Mouse (Mus musculus): Measurements from ENCODE around the gene Crtc1. TPM values are rescaled to one million over a fixed set of nuclear protein-coding genes. Genes with fewer than 3 reads are reported as not detected.

The Crtc1 gene
- polyA plus RNA-seq, 2 experiments from 2014 or later = 7.1 to 8.4 TPM

DNA sequence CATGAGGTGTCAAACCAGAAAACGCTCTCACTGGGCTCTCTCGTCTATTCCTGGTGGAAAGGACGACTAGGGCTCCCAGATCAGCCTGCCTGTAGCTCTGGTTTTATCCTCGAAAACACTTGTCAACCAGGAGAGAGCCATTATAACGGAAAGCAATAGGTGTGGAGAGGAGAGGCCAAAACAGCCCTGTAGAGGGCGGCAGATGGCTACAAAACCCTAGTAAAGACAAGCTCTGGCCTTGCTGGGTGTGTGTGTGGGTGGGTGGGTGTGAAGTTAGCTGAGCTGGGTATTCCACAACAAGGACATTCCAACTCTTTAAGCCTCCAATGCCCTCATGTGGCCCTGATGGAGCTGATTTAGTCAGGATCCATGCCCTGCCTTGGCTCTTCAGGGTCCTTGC is 95.7 kb downstream of the Crtc1 start:
- ATAC-seq = peak; percentile 36

DNA sequence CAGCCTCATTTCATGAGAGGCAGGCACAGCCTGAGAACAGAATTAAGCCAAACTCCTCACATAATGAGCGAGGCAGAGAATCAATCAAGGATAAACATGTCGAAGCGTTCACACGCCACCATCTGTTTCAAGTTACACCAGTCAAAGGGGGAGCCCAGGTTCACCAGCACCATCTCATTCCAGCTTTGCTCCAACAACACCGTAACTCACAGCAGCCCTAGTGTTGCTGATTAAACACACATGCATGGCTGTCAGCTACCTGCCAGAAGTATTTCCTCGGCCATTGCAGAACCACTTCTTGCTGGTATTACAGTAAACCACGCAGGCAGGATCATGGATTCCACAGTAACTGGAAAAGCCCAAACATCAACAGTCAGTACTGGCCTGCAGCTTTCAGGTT is 96.3 kb downstream of the Crtc1 start:
- ATAC-seq = no peak

DNA sequence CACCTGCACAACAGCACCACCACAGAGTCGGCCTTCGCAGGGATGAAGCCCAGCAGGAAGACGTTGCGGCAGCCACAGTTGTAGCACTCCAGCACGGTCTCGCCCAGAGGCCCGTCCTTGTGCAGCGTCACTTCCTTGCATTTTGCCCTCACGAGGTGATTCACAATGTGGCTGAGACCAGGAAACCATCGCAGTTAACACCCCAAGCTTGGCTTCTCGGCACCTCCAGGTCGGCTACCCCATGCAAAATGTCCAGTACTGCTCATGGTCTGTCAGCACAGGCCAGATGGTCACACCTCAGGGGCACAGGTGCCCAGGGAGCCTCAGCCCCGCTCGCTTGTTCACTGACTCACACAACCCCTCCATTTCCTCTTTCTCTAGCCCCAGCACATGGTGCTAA is 97.4 kb downstream of the Crtc1 start:
- no peak for ATAC-seq

DNA sequence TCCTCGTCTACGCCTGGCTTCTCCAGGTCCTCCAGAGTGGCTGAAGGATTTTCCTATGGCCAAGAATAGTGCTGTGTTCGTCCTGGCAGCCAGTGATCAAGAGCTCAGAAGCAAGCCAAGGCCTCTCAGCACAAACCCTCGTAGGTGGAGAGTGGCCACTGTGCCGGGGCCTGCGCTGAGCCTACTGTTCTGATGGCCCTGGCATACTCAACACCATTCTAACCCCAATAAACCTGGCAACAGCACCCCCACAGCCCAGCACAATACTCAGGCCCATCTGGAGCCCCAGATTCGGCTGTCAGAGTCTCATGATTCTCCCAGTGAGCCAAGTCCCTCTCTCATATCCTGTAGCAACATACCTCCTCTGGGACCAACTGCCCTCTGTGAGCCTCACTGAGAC is 98.7 kb downstream of the Crtc1 start:
- no peak for ATAC-seq

DNA sequence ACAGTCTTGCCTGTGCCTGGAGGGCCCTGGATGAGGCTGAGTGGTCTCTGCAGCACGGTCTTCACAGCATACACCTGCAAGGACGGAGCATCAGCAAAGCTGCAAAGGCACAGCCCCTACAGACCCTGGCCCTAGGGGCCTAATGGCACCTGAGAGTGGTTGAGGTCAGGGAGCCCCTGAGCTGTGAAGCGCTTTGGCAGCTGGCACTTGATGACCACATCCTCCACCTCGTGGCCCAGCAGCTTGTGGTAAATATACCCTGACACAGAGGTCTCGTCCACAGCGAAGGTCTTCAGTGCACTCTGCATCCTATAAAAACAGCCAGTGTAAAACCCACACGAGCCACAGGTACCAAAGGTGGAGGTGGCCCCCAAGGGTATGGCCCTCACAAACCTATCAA is 100.4 kb downstream of the Crtc1 start:
- ATAC-seq = no peak

DNA sequence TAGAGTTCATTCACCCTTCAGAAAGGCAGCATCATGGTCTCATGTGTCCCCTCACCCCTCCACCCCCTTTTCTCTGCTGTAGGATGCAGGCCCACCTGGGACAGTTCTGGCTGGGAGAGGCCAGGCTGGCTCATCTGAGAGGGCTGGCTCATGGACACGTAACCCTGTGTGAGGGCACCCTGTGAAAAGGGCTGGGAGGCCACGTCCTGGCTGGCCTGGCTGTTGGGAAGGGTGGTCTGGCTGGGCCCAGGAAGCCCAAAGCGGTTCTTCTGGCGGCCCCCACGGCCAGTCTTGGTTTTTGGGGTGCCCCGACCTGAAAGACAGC is 106.5 kb downstream of the Crtc1 start:
- no peak for ATAC-seq

Other genes with a start within 250 kb of the Crtc1 start
- 1 to 10 TPM; 4.9 to 6.3 TPM for gene Slc25a42, start 227.3 kb downstream of the Crtc1 start, polyA plus RNA-seq (2017; shearing (Covaris generic))
- gene Sugp2, start 205.4 kb downstream of the Crtc1 start, polyA plus RNA-seq (2017; shearing (Covaris generic)) = 10 to 100 TPM; 18.7 to 23.3 TPM
- 1 to 10 TPM; 6.6 to 7.6 TPM for gene Armc6, start 205.1 kb downstream of the Crtc1 start, polyA plus RNA-seq (2017; shearing (Covaris generic))
- gene Homer3, start 156.8 kb downstream of the Crtc1 start, polyA plus RNA-seq (2017; shearing (Covaris generic)) = under 1 TPM in 1 of 2 experiments, not detected in 1; 0.66 TPM
- gene Ddx49, start 137.1 kb downstream of the Crtc1 start, polyA plus RNA-seq (2017; shearing (Covaris generic)) = 10 to 100 TPM; 44.3 to 46.8 TPM
- gene Cope, start 137.1 kb downstream of the Crtc1 start, polyA plus RNA-seq (2017; shearing (Covaris generic)) = 100 to 1,000 TPM; 312 to 332 TPM
- gene Cers1, start 123.8 kb downstream of the Crtc1 start, polyA plus RNA-seq (2017; shearing (Covaris generic)) = not detected
- under 1 TPM in 1 of 2 experiments, not detected in 1; 0.79 TPM for gene Gdf1, start 109.8 kb downstream of the Crtc1 start, polyA plus RNA-seq (2017; shearing (Covaris generic))
- 10 to 100 TPM; 12.1 to 15.3 TPM for gene Upf1, start 86.3 kb downstream of the Crtc1 start, polyA plus RNA-seq (2017; shearing (Covaris generic))
- under 1 TPM in 1 of 2 experiments, not detected in 1; 0.95 TPM for gene Comp, start 66.0 kb downstream of the Crtc1 start, polyA plus RNA-seq (2017; shearing (Covaris generic))
- gene Klhl26, start 37.4 kb upstream of the Crtc1 start, polyA plus RNA-seq (2017; shearing (Covaris generic)) = 1 to 10 TPM; 7.2 to 9.5 TPM
- gene Tmem59l, start 47.8 kb upstream of the Crtc1 start, polyA plus RNA-seq (2017; shearing (Covaris generic)) = under 1 TPM in 1 of 2 experiments, not detected in 1; 0.22 TPM
- gene Crlf1, start 53.6 kb upstream of the Crtc1 start, polyA plus RNA-seq (2017; shearing (Covaris generic)) = not detected
- 10 to 100 TPM; 89.0 to 95.4 TPM for gene Rex1bd, start 67.2 kb upstream of the Crtc1 start, polyA plus RNA-seq (2017; shearing (Covaris generic))
- gene Uba52, start 71.2 kb upstream of the Crtc1 start, polyA plus RNA-seq (2017; shearing (Covaris generic)) = 1,000 to 10,000 TPM; 3,631 to 4,013 TPM
- gene Fkbp8, start 88.1 kb upstream of the Crtc1 start, polyA plus RNA-seq (2017; shearing (Covaris generic)) = 100 to 1,000 TPM; 131 to 163 TPM
- gene Kxd1, start 88.4 kb upstream of the Crtc1 start, polyA plus RNA-seq (2017; shearing (Covaris generic)) = 100 to 1,000 TPM; 176 to 180 TPM
- gene Ell, start 99.9 kb upstream of the Crtc1 start, polyA plus RNA-seq (2017; shearing (Covaris generic)) = 10 to 100 TPM; 27.8 to 35.2 TPM
- 10 to 100 TPM; 19.3 to 44.6 TPM for gene Isyna1, start 154.8 kb upstream of the Crtc1 start, polyA plus RNA-seq (2017; shearing (Covaris generic))
- 10 to 100 TPM; 15.8 to 17.7 TPM for gene Ssbp4, start 169.3 kb upstream of the Crtc1 start, polyA plus RNA-seq (2017; shearing (Covaris generic))
- 1 to 10 TPM in 1 of 2 experiments, under 1 TPM in 1; 0.54 to 1.0 TPM for gene Lrrc25, start 176.6 kb upstream of the Crtc1 start, polyA plus RNA-seq (2017; shearing (Covaris generic))
- gene Gdf15, start 192.9 kb upstream of the Crtc1 start, polyA plus RNA-seq (2017; shearing (Covaris generic)) = not detected
- gene Pgpep1, start 220.8 kb upstream of the Crtc1 start, polyA plus RNA-seq (2017; shearing (Covaris generic)) = 1 to 10 TPM; 7.1 to 7.4 TPM
- 100 to 1,000 TPM; 115 to 120 TPM for gene Lsm4, start 233.7 kb upstream of the Crtc1 start, polyA plus RNA-seq (2017; shearing (Covaris generic))